Mouse (Mus musculus): Measurements from ENCODE around the gene Esyt1.

The Esyt1 gene

GRCm38 (mm10) chr10:128504641-128505370 is 20.9 kb downstream of the Esyt1 start:
- DNase-seq (ENCODE audit: low read depth, low spot score), result peak; percentile 67

GRCm38 (mm10) chr10:128504012-128504411 is 21.7 kb downstream of the Esyt1 start:
- DNase-seq (ENCODE audit: low read depth, low spot score), result no peak

DNA sequence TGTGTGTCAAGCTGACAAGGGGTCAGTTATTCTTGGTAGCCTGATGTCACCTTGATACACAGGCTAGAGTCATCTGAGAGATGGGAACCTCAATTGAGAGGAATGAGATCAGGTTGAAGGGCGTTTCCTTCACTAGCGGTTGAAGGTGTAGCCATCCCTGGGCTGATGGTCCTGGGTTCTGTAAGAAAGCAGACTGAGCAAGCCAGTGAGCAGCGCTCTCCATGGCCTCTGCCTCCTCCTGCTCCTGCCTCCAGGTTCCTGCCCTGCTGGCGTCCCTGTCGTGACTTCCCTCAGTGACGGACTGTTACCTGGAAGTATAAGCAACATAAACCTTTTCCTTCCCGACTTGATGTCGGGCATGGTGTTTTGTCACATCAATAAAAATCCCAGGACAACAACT is 22.1 kb downstream of the Esyt1 start:
- DNase-seq (ENCODE audit: low read depth, low spot score), result no peak

DNA sequence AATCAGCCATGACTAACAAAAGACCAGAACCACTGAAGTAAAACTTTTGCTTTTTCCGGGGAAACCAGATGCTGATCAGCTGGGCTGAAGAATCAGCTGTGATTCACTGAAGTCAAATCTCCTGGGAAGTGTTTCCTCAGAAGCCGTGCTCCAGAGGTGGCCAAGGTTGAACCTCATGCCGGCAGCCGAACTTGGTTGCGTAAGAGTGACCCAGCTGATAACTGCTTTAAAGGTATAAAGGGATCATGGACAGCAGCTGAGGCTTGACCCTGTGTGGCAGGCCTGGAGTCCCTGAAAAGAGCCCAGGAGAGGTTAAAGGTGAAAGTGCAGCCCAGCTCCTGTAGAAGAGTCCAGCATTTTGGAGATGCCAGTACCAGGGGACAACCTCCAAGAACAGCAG is 23.3 kb downstream of the Esyt1 start:
- no peak for DNase-seq (ENCODE audit: low read depth, low spot score)

DNA sequence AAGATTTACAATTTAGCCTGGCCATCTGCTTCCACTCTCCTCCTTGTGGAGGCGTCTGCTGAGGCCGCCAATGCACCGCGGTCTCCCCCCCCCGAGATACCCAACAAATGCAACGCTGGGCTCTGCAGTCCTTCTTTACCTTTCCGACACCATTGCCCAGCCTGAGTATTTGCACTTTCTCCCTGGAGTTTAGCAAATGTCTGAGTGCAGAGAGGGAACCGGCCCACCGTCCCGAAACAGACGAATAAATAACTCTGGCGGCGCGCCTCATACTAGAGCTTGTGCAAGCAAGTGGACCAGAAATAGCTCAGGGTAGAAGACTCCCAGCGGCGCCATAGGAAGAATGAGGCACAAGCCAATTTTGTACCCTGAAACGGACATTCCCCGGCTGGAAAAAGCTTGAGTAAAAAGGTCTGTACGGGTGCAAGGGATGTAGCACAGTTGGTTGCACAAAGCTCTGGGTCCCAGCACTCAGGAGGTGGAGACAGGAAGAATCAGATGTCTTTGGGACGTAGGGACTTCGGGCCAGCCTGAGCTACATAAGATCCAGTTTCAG is 26.5 kb downstream of the Esyt1 start:
- no peak for DNase-seq (ENCODE audit: low read depth, low spot score)

DNA sequence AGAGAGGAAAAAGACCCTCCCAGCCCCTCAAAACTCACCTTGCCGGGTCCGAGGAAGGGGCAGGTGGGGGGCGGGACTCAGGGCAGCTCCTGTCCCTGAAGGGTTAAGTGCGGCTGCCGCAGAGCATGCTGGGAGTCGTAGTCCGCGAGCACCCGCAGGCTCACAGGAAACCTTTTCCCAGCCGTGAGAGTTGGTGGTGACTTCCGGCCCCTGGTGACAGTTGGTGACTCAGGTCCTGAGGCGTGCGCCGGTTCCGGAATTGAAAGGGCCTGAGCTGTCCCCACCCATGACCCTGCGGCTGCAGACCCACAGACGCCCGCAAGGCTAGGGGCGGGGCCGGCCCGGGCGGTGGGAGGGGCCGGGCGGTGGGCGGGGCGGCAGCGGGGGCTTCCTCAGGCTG is 27.1 kb downstream of the Esyt1 start, which contains the start of gene Myl6b:
TSS of gene Myl6b (minus strand) at position 96 of the 400 bp plus-strand sequence.
- DNase-seq (ENCODE audit: low read depth, low spot score), result peak; percentile 97

- DNase-seq (ENCODE audit: low read depth, low spot score), result no peak
Measured at GRCm38 (mm10) chr10:128497134-128497737, 28.4 kb downstream of the Esyt1 start.

GRCm38 (mm10) chr10:128496509-128497077 is 29.1 kb downstream of the Esyt1 start:
- no peak for DNase-seq (ENCODE audit: low read depth, low spot score)

DNA sequence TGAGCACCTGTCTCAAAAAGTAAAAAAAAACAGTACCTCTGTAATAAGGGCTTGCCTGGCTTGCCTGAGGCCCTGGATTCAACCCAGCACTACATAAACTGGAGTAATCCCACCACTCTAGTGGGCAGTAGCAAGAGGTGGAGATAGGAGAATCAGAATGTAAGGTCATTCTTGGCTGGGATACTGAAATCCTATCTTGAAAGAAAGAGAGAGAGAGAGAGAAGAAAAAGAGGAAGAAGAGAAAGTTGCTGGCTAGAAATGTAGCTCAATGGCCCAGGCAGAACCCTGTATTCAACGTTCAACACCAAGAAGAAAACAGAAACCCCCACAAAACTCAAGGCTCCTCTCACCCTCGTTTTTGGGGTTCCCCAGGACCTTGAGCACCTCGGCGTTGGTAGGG is 29.8 kb downstream of the Esyt1 start:
- no peak for DNase-seq (ENCODE audit: low read depth, low spot score)

DNA sequence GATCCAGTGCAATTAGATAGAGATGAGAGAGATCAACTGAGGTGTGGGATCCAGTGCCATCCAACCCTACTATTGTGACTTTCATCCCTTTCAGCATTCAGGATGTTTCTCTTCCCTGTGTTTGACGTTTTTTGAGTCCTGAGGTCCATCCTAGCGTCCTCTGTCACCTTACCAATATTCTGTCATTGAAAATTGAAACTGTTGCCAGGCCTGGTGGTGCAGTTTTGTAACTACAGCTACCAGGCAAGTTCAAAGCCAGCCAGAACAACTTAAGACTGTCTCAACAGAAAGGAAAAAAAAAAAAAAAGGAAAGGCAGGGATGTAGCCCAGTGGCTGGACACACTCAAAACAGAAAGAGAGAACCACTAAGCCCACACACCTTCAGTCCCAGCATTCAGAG is 30.4 kb downstream of the Esyt1 start:
- peak; percentile 48 for DNase-seq (ENCODE audit: low read depth, low spot score)

- DNase-seq (ENCODE audit: low read depth, low spot score), result peak; percentile 25
Measured at GRCm38 (mm10) chr10:128494667-128495245, 30.9 kb downstream of the Esyt1 start.

DNA sequence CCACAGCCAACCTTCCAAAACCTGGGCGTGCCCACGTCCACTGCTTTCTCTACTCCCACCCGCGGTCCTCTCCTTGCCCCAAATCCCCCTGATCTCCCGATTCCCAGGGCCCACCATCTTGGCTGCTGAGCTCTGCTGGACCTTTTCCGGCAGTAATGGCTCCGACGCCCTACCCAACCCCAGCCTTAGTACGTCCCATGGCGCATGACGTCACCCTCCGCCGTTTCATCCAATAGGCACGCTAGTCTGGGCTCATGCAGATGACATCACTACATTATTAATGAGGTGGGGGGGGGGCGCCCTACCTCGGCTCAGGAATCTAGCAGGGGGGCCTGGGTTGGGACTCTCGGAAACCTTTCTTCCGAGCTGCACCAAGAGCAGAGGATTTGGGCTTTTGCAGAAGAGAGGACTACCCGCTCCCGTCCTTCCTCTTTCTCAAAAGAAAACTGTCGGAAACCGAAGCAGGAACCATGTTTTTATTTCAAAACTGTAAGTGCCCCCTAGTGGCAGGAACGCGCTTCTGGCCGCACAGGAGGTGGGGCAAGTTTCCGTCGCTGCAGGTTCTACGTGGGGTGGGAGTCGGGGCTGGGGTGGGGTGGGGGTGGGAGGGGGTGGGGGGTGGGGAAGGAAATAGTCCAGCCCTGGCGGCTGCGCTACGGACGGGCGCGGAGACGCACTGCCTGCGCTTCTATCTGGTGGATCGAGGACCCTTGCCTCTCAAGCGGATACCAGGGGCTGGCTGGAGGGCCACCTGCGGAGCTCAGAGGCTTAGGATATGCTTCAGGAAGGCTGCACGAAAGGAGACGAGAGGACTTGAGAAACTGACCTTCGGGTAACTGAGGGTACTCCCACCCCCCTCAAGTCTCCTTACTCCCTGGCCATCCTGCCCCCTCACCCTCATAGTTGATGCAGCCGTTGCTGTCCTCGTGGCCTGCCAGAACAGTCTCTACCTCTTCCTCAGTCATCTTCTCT is 31.7 kb downstream of the Esyt1 start, which contains the start of gene Myl6:
TSS of gene Myl6 (minus strand) at position 451 of the 972 bp plus-strand sequence.
- peak; percentile 99 for DNase-seq (ENCODE audit: low read depth, low spot score)

DNA sequence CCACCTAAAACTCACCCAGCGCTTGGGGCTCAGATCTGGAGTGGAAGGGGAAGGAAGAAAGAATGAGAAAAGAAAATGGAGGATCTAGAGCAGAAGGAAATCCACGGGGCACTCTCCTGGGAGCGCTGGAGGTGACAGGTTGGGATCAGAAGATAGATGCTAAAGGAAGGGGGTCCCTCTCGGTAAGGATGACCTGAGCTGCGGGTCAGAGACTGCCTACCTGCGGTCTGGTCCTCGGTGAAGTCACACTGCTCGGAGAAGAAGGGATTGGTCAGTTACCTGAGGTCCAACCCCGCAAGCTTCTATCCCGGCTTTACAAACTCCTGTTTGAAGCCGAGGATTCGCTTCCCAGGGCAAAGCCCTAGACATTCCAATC is 32.4 kb downstream of the Esyt1 start:
- DNase-seq (ENCODE audit: low read depth, low spot score), result no peak

GRCm38 (mm10) chr10:128492633-128493311 is 32.9 kb downstream of the Esyt1 start:
- DNase-seq (ENCODE audit: low read depth, low spot score), result peak; percentile 54

DNA sequence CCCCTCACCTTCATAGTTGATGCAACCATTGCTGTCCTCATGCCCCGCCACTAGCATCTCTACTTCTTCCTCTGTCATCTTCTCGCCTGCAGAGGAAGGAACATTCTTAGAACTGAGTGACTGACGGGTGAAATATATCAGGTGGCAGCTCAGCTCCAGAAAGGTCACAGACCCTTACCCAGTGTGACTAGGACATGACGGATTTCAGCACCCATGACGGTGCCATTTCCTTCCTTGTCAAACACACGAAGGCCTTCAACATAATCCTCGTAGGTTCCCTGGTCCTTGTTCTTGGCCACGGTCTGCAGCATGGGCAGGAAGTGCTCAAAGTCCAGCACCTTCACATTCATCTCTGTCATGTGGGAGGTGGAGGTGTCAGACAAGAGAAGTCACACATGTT is 33.6 kb downstream of the Esyt1 start:
- DNase-seq (ENCODE audit: low read depth, low spot score), result peak; percentile 44

DNA sequence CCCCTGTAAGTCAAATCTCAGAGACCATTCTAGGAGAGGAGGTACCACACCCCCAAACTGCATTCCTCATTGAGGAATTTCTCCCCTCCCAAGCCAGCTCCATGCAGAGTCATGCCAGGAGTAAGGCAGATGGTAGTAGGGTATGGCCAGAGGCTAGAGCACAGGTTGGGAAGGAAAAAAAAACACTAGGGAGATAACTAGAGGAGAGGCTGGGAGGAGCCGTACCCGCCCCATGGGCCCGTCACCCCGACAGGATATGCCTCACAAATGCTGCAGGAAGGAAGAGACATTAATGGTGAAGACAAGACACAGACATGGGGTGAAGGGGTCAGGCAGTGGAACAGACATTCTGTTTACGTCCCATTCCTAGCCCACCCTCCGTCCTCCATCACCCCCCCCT is 34.2 kb downstream of the Esyt1 start:
- peak; percentile 60 for DNase-seq (ENCODE audit: low read depth, low spot score)

DNA sequence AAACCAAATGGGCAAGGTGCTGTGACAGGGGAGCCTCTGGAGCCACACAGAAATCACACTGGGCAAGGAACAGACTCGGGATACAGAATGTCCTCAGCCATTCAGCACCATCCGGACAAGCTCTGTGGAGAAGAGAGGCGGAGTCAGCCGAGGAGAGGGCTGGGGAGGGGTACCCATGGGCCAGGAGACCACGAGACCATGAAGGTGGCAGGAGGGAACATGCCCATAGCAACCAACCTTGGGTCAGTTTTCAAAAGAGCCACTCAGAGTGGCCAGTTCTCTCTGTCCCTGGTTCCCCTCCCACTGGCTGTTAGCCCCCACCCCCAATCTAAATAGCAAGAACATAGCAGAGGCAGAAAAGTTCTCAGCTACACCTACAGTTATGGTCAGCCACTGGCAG is 34.8 kb downstream of the Esyt1 start:
- DNase-seq (ENCODE audit: low read depth, low spot score), result no peak

DNA sequence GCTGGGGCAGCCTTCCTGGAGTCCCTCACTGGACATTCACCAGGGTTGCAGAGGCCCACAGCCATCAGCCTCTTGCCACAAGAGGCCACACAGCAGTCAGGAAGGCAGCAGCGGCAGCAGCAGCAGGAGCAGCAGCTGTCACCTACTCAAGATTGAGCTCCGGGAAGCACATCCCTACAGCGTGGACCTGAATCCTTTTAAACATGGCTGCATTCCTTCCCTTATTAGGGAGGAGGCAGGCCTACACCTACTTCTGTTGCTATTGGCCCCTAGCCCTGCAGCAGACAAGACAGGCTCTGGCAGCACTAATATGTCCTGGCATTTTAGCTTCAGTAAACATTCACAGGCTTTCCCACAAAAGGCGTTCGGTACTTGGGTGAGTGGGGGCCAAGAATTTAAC is 35.4 kb downstream of the Esyt1 start:
- DNase-seq (ENCODE audit: low read depth, low spot score), result no peak

DNA sequence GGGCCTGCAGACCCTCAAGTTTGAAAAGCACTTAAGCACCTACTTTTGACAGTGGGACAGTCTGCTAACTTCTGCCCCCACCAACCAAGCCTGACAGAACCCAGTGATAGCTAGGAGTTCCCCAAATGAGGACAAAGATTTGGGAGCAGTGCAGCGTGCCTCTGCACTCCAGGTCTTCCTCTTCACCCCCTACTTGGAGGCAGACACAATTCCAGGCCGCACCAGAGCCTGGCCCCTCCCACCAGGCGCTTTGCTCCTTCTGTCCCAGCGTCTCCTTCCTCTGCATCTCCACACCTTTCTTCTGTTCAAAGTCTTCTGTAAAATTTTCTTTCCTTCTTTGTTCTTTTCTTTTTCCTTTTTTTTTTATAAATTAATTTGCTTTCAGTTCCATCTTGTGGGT is 35.9 kb downstream of the Esyt1 start:
- DNase-seq (ENCODE audit: low read depth, low spot score), result no peak

GRCm38 (mm10) chr10:128489380-128489779 is 36.3 kb downstream of the Esyt1 start:
- no peak for DNase-seq (ENCODE audit: low read depth, low spot score)

GRCm38 (mm10) chr10:128488776-128489175 is 36.9 kb downstream of the Esyt1 start:
- DNase-seq (ENCODE audit: low read depth, low spot score), result no peak

Measured in CD4-positive, CD25-positive, alpha-beta regulatory T cell, adult 2 months (primary cell).